Mouse (Mus musculus) hindbrain, embryonic 15.5 days (tissue): ENCODE data around the gene 2900026A02Rik. TPM values are rescaled to one million over a fixed set of nuclear protein-coding genes. Genes with fewer than 3 reads are reported as not detected.

Experiments
- ATAC-seq: fragments of 200-750 bp; cut with Nextera tagmentation; 2 replicates; pipeline ENCODE4 v1.8.0; 2017; ENCODE audit warnings: low read depth, moderate number of reproducible peaks, moderate TSS enrichment; ENCODE audit not compliant: low FRiP score
- H3K27ac ChIP-seq: fragments of 300-500 bp; sonication (generic); replicated peaks from 2 replicates; pipeline ENCODE4 v1.5.1; 2015; ENCODE audit warnings: mild to moderate bottlenecking, inconsistent platforms
- H3K27me3 ChIP-seq: fragments of 300-500 bp; sonication (generic); 2 replicates; pipeline ENCODE4 v1.6.1; 2015; ENCODE audit warnings: control low read depth, inconsistent platforms
- H3K36me3 ChIP-seq: fragments of 300-500 bp; sonication (generic); 2 replicates; pipeline ENCODE4 v1.6.1; 2015; ENCODE audit warnings: control low read depth, inconsistent platforms
- H3K4me1 ChIP-seq: fragments of 300-500 bp; sonication (generic); replicated peaks from 2 replicates; pipeline ENCODE4 v1.6.1; 2015; ENCODE audit warnings: control low read depth, inconsistent platforms
- H3K4me2 ChIP-seq: fragments of 300-500 bp; sonication (generic); 2 replicates; pipeline ENCODE4 v1.6.1; 2015; ENCODE audit warnings: moderate library complexity, mild to moderate bottlenecking, inconsistent platforms
- H3K4me3 ChIP-seq: fragments of 300-500 bp; sonication (generic); 2 replicates; pipeline ENCODE4 v1.5.1; 2015; ENCODE audit warnings: mild to moderate bottlenecking, inconsistent platforms
- H3K9ac ChIP-seq: fragments of 300-500 bp; sonication (generic); 2 replicates; pipeline ENCODE4 v1.6.1; 2015; ENCODE audit warnings: inconsistent platforms
- H3K9me3 ChIP-seq: fragments of 300-500 bp; sonication (generic); 2 replicates; pipeline ENCODE4 v1.6.1; 2016; ENCODE audit warnings: control low read depth, inconsistent platforms
- WGBS: fragments of 180-500 bp; shearing (Covaris S2); methylation state at CpG from one replicate; pipeline ENCODE4 v1.1.7; 2015; 5-methylcytosine and 5-hydroxymethylcytosine counted together
- polyA plus RNA-seq: library from polyadenylated mRNA; unstranded; fragments of >200 nt; fragmentation: Nextera tagmentation; extraction: Ambion mirVana; gene quantifications from 2 replicates; pipeline ENCODE4 v1.2.1, GENCODE M21; 2015

The 2900026A02Rik gene
- polyA plus RNA-seq, 1 experiment from 2014 or later = 3.9 TPM

- H3K9me3 ChIP-seq = no peaks in the 10 kb centered on the region
- H3K4me2 ChIP-seq = 0 out of 2 replicates have a peak overlapping the region, but pooled peaks have one; percentile 17
- ATAC-seq = no peak
- peak overlapping the region; percentile 75 for H3K27ac ChIP-seq
- no peaks in the 10 kb centered on the region for H3K36me3 ChIP-seq
- no peak overlapping the region for H3K4me3 ChIP-seq
- peaks cover 24% of the 10 kb centered on the region for H3K4me1 ChIP-seq
- WGBS = 44% methylated on average over 11 of the region's 11 CpGs
- no peak overlapping the region for H3K9ac ChIP-seq
- H3K27me3 ChIP-seq = no peaks in the 10 kb centered on the region
Measured at GRCm38 (mm10) chr5:113209401-113209750, 11.7 kb downstream of the 2900026A02Rik start.

- 35% methylated on average over 11 of the region's 11 CpGs for WGBS
- Histone ChIP-seq H3K27ac (peak overlapping the region; percentile 75), H3K9ac (no peak overlapping the region), H3K27me3 (no peaks in the 10 kb centered on the region), H3K4me3 (no peak overlapping the region), H3K4me1 (peaks cover 24% of the 10 kb centered on the region), H3K4me2 (0 out of 2 replicates have a peak overlapping the region, but pooled peaks have one; percentile 17), H3K9me3 (no peaks in the 10 kb centered on the region), H3K36me3 (no peaks in the 10 kb centered on the region)
- ATAC-seq = peak; percentile 68
Measured at GRCm38 (mm10) chr5:113208622-113209400, 12.2 kb downstream of the 2900026A02Rik start.

- Histone ChIP-seq H3K9ac (no peak overlapping the region), H3K36me3 (no peaks in the 10 kb centered on the region), H3K9me3 (no peaks in the 10 kb centered on the region), H3K4me1 (peaks cover 24% of the 10 kb centered on the region), H3K27me3 (no peaks in the 10 kb centered on the region), H3K4me3 (no peak overlapping the region), H3K4me2 (no peak overlapping the region), H3K27ac (peak overlapping the region; percentile 75; the same call in 1 of the 2 replicates)
- WGBS = 63% methylated on average over 4 of the region's 4 CpGs
- ATAC-seq = no peak
Measured at GRCm38 (mm10) chr5:113208048-113208447, 13.0 kb downstream of the 2900026A02Rik start.

- H3K9me3 ChIP-seq = no peaks in the 10 kb centered on the region
- H3K4me1 ChIP-seq = peaks cover 24% of the 10 kb centered on the region
- 62% methylated on average over 9 of the region's 9 CpGs for WGBS
- no peaks in the 10 kb centered on the region for H3K27me3 ChIP-seq
- H3K36me3 ChIP-seq = no peaks in the 10 kb centered on the region
- no peak overlapping the region for H3K4me3 ChIP-seq
- no peak for ATAC-seq
- no peak overlapping the region for H3K9ac ChIP-seq
- no peak overlapping the region for H3K4me2 ChIP-seq
- H3K27ac ChIP-seq = no peak overlapping the region
Measured at GRCm38 (mm10) chr5:113206670-113207352, 14.2 kb downstream of the 2900026A02Rik start.

GRCm38 (mm10) chr5:113204193-113204592 is 16.8 kb downstream of the 2900026A02Rik start:
- no peaks in the 10 kb centered on the region for H3K9me3 ChIP-seq

GRCm38 (mm10) chr5:113199772-113200134 is 21.3 kb downstream of the 2900026A02Rik start:
- Histone ChIP-seq H3K9me3 (no peaks in the 10 kb centered on the region), H3K27ac (no peak overlapping the region), H3K4me3 (no peak overlapping the region), H3K27me3 (no peaks in the 10 kb centered on the region), H3K9ac (no peak overlapping the region), H3K4me1 (peaks cover 8% of the 10 kb centered on the region), H3K36me3 (no peaks in the 10 kb centered on the region), H3K4me2 (no peak overlapping the region)
- ATAC-seq = no peak
- 89% methylated on average over 10 of the region's 10 CpGs for WGBS

More at GRCm38 (mm10) chr5:113204193-113204592, 16.8 kb downstream of the 2900026A02Rik start:
- 90% methylated on average over 9 of the region's 9 CpGs for WGBS
- Histone ChIP-seq H3K27me3 (no peaks in the 10 kb centered on the region), H3K9ac (no peak overlapping the region), H3K36me3 (no peaks in the 10 kb centered on the region), H3K4me3 (no peak overlapping the region), H3K27ac (no peak overlapping the region), H3K4me2 (no peak overlapping the region), H3K4me1 (peaks cover 21% of the 10 kb centered on the region)
- no peak for ATAC-seq

GRCm38 (mm10) chr5:113199126-113199771 is 21.8 kb downstream of the 2900026A02Rik start:
- ATAC-seq = no peak
- Histone ChIP-seq H3K4me1 (peaks cover 8% of the 10 kb centered on the region), H3K9me3 (no peaks in the 10 kb centered on the region), H3K27ac (no peak overlapping the region; the same call in 1 of the 2 replicates), H3K4me3 (no peak overlapping the region), H3K9ac (no peak overlapping the region), H3K27me3 (no peaks in the 10 kb centered on the region), H3K36me3 (no peaks in the 10 kb centered on the region), H3K4me2 (no peak overlapping the region)
- 45% methylated on average over 8 of the region's 8 CpGs for WGBS

- Histone ChIP-seq H3K27me3 (no peaks in the 10 kb centered on the region), H3K4me2 (no peak overlapping the region), H3K9ac (no peak overlapping the region), H3K9me3 (no peaks in the 10 kb centered on the region), H3K36me3 (no peaks in the 10 kb centered on the region), H3K4me1 (peaks cover 12% of the 10 kb centered on the region), H3K27ac (peak overlapping the region; percentile 43; the same call in 1 of the 2 replicates), H3K4me3 (no peak overlapping the region)
- 71% methylated on average over 9 of the region's 9 CpGs for WGBS
- no peak for ATAC-seq
Measured at GRCm38 (mm10) chr5:113196916-113197794, 23.9 kb downstream of the 2900026A02Rik start.

GRCm38 (mm10) chr5:113195907-113196306 is 25.1 kb downstream of the 2900026A02Rik start:
- Histone ChIP-seq H3K27ac (no peak overlapping the region), H3K27me3 (no peaks in the 10 kb centered on the region), H3K4me3 (no peak overlapping the region), H3K36me3 (no peaks in the 10 kb centered on the region), H3K9me3 (no peaks in the 10 kb centered on the region), H3K4me1 (peaks cover 18% of the 10 kb centered on the region), H3K9ac (no peak overlapping the region), H3K4me2 (no peak overlapping the region)
- ATAC-seq = no peak
- 88% methylated on average over 6 of the region's 6 CpGs for WGBS

GRCm38 (mm10) chr5:113195451-113195850 is 25.6 kb downstream of the 2900026A02Rik start:
- Histone ChIP-seq H3K9me3 (no peaks in the 10 kb centered on the region), H3K4me1 (peaks cover 18% of the 10 kb centered on the region), H3K9ac (no peak overlapping the region), H3K36me3 (no peaks in the 10 kb centered on the region), H3K27me3 (no peaks in the 10 kb centered on the region), H3K4me3 (no peak overlapping the region), H3K4me2 (no peak overlapping the region), H3K27ac (no peak overlapping the region)
- WGBS = 77% methylated on average over 12 of the region's 12 CpGs
- no peak for ATAC-seq

- Histone ChIP-seq H3K4me1 (peaks cover 10% of the 10 kb centered on the region), H3K4me3 (no peak overlapping the region), H3K4me2 (no peak overlapping the region), H3K9me3 (no peaks in the 10 kb centered on the region), H3K36me3 (no peaks in the 10 kb centered on the region), H3K27ac (no peak overlapping the region), H3K27me3 (no peaks in the 10 kb centered on the region), H3K9ac (no peak overlapping the region)
- WGBS = 93% methylated on average over 18 of the region's 18 CpGs
- ATAC-seq = no peak
Measured at GRCm38 (mm10) chr5:113193762-113194161, 27.3 kb downstream of the 2900026A02Rik start.
